Mouse (Mus musculus) heart, embryonic 14.5 days (tissue): ENCODE measurements at regions not wholly inside any gene's neighbourhood (a gene's known extent, or its start where the extent isn't known, plus 50 kb on each side); places are given as distances from the start of the nearest gene placed in this dataset.

Experiments used
- ATAC-seq: fragments of 200-750 bp; cut with Nextera tagmentation; 2 replicates; pipeline ENCODE4 v1.8.0; 2017; ENCODE audit warnings: low read depth, moderate TSS enrichment; ENCODE audit not compliant: insufficient number of reproducible peaks, insufficient read depth, low FRiP score
- H3K27ac ChIP-seq, 2 experiments: fragments of 200-500 bp in 1 of 2; fragments of 300-500 bp in 1 of 2; sonication (generic) in 1 of 2; replicated peaks in 1 of 2; 2 replicates each; pipeline ENCODE4 v1.5.1; 2012 to 2014; ENCODE audit warnings: low read depth in 2 of 2, low read length in 2 of 2, control low read depth in 1 of 2, mild to moderate bottlenecking in 1 of 2, mixed read lengths in 1 of 2; ENCODE audit not compliant: control insufficient read depth in 1 of 2, insufficient read depth in 1 of 2
- H3K27me3 ChIP-seq: fragments of 300-500 bp; sonication (generic); 2 replicates; pipeline ENCODE4 v1.6.1; 2014; ENCODE audit warnings: mild to moderate bottlenecking, low read length, control low read depth; ENCODE audit not compliant: control insufficient read depth, insufficient read depth
- H3K36me3 ChIP-seq: fragments of 300-500 bp; sonication (generic); 2 replicates; pipeline ENCODE4 v1.6.1; 2014; ENCODE audit warnings: mild to moderate bottlenecking, control low read depth, low read length, mixed read lengths; ENCODE audit not compliant: control insufficient read depth, insufficient read depth
- H3K4me1 ChIP-seq, 2 experiments: fragments of 200-500 bp in 1 of 2; fragments of 300-500 bp in 1 of 2; sonication (generic) in 1 of 2; 2 replicates each; pipeline ENCODE4 v1.6.1; 2012 to 2014; ENCODE audit warnings: low read length in 2 of 2, control low read depth in 1 of 2, mixed read lengths in 1 of 2; ENCODE audit not compliant: control insufficient read depth in 2 of 2, insufficient read depth in 2 of 2
- H3K4me2 ChIP-seq: fragments of 300-500 bp; sonication (generic); 2 replicates; pipeline ENCODE4 v1.6.1; 2014; ENCODE audit warnings: mild to moderate bottlenecking, low read length
- H3K4me3 ChIP-seq, 2 experiments: fragments of 200-500 bp in 1 of 2; fragments of 300-500 bp in 1 of 2; sonication (generic) in 1 of 2; 2 replicates each; pipeline ENCODE4 v1.5.1; 2012 to 2014; ENCODE audit warnings: low read length in 2 of 2, mild to moderate bottlenecking in 2 of 2, control low read depth in 1 of 2, low read depth in 1 of 2, moderate library complexity in 1 of 2; ENCODE audit not compliant: control insufficient read depth in 1 of 2, insufficient read depth in 1 of 2
- H3K9ac ChIP-seq: fragments of 300-500 bp; sonication (generic); 2 replicates; pipeline ENCODE4 v1.6.1; 2014; ENCODE audit warnings: mild to moderate bottlenecking, low read length
- H3K9me3 ChIP-seq: fragments of 300-500 bp; sonication (generic); 2 replicates; pipeline ENCODE4 v1.6.1; 2016; ENCODE audit warnings: low read length, control low read depth; ENCODE audit not compliant: control insufficient read depth
- WGBS: fragments of 180-500 bp; shearing (Covaris S2); extraction: QIAGEN DNeasy Blood & Tissue Kit; methylation state at CpG from one replicate; pipeline ENCODE4 v1.1.7; 2014; 5-methylcytosine and 5-hydroxymethylcytosine counted together

DNA sequence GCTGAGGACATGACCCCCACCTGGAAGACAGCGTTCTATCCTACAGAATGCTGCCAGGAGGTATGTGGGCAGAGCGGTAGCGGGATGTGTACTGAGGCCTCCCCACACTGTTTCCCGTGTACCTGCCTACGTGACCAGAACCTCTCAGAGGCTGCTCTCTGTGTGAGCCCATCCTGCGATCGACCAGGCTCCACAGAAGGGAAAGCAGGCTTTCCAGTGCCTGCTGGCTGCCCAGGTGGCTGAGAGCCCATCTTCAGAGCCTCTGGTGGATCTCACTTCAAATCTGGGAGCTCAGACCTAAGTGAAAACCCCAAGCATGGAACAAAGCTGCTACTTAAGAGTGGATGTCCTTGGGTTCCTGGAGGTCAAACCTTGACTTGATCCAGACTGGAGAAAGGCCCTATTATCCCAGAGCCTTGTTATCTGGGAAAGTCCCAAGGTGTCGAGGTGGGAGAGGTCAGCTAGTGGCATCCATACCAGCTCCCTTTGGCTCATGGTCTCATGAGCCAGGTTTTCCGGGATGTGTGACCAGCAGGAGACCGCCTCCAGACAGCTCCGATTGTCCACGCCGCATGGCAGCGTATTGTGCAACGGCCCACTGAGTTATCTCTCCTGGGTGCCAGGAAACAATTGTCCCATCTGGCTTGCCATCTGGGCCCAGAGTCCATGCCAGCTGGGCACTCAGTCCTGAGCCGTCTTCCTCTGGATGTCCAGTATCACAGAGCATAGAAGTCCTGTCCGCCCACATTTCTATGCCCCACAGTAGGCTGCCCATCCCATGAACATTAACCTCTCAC lies 303.5 kb upstream of the Dio3 start:
- no peaks in the 10 kb centered on the region for H3K27me3 ChIP-seq

DNA sequence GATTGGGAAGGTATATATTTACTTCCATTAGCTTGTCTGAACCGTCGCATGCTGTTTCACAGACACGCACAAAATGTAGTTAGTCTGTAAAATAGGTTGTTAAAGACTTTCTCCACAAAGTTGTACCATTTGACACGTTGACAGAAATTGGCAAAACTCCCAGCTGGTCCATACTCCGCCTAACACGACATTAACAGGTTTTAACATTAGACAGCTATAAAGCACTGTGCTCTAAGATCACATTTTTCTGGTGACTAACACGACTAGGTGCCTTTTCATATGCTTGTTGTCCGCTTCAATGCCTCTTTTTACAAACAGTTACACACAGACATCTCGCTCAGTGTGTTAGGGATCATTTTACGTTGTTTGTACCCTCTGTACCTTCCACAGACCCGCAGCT lies 294.2 kb upstream of the Dio3 start:
- Histone ChIP-seq H3K4me1 (no peaks in the 10 kb centered on the region), H3K4me3 (no peak overlapping the region), H3K9me3 (no peaks in the 10 kb centered on the region), H3K27ac (no peak overlapping the region), H3K4me2 (no peak overlapping the region), H3K27me3 (no peaks in the 10 kb centered on the region), H3K9ac (no peak overlapping the region), H3K36me3 (no peaks in the 10 kb centered on the region)
- ATAC-seq: no peak
- WGBS: 80% methylated on average over 11 of the region's 11 CpGs

More for the DNA sequence above, 303.5 kb upstream of the Dio3 start:
- H3K4me3 ChIP-seq: no peak overlapping the region
- no peaks in the 10 kb centered on the region for H3K4me1 ChIP-seq
- H3K9ac ChIP-seq: no peak overlapping the region
- ATAC-seq: no peak
- no peaks in the 10 kb centered on the region for H3K36me3 ChIP-seq
- H3K27ac ChIP-seq: no peak overlapping the region
- WGBS: 84% methylated on average over 17 of the region's 17 CpGs
- no peaks in the 10 kb centered on the region for H3K9me3 ChIP-seq
- no peak overlapping the region for H3K4me2 ChIP-seq

DNA sequence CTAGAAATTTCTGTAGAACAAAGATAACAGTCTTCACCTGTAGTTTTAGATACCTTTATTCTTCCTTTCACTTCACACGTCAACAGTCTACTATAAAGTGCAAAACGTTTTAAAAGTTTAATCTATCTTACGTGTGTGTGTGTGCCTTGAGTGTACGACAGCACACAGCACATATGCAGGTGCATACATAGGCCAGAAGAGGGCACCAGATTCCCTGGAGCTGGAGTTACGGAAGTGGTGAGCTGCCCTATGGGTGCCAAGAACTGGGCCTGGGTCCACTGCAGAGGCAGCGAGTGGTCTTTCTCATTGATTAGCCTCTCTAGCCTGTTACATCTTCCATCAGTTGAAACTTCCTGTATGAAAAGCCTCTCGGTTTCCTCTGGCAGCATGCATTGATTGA lies 285.5 kb upstream of the Dio3 start:
- H3K4me3 ChIP-seq: no peak overlapping the region
- no peak overlapping the region for H3K9ac ChIP-seq
- H3K27ac ChIP-seq: no peak overlapping the region
- no peaks in the 10 kb centered on the region for H3K27me3 ChIP-seq
- no peak overlapping the region for H3K4me2 ChIP-seq
- no peaks in the 10 kb centered on the region for H3K4me1 ChIP-seq
- peaks cover 8% of the 10 kb centered on the region; the same call in 1 of the 2 replicates for H3K9me3 ChIP-seq
- no peaks in the 10 kb centered on the region for H3K36me3 ChIP-seq
- ATAC-seq: no peak
- WGBS: 86% methylated on average over 7 of the region's 7 CpGs

DNA sequence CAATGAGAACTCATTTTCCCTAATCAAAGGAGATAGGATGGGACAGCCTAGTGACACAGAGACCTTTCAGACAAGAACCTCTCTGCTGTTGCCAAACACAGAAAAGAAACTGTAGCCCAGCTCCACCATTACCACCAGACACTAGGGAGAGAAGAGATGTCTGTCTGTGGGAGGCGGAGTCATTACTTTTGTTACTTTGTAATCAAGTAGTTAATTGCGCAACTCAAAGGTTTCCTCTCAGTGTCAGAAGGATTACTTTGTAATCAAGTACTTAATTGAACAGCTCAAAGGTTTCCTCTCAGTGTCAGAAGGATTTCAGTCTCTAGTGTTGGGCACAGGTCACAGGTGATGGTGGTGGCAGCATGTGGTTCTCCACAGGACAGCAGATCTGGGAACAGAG lies 276.2 kb upstream of the Dio3 start:
- H3K36me3 ChIP-seq: no peaks in the 10 kb centered on the region
- no peak overlapping the region for H3K27ac ChIP-seq
- no peaks in the 10 kb centered on the region for H3K27me3 ChIP-seq
- 94% methylated on average over 2 of the region's 2 CpGs for WGBS
- no peak for ATAC-seq
- H3K4me2 ChIP-seq: no peak overlapping the region
- no peak overlapping the region for H3K4me3 ChIP-seq
- H3K9ac ChIP-seq: no peak overlapping the region
- H3K4me1 ChIP-seq: no peaks in the 10 kb centered on the region
- no peaks in the 10 kb centered on the region for H3K9me3 ChIP-seq

DNA sequence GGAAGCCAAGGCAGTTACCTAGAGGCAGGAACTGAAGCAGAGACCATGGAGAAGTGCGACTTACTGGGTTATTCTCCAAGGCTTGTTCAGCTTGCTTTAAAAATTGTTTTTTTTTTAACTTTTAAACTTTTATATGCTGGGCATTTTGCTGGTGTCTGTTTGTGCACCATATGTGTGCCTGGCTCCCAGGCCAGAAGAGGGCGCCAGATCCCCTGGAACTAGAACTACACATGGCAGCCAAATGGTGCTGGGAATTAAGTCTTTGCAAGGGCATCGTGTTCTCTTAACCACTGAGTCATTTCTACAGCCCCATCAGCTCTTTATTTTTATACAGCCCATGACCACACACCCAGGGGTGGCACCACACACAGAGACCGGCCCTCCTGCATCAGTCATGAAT lies 269.7 kb upstream of the Dio3 start:
- Histone ChIP-seq H3K27me3 (no peaks in the 10 kb centered on the region), H3K27ac (no peak overlapping the region), H3K4me1 (no peaks in the 10 kb centered on the region), H3K9ac (no peak overlapping the region), H3K4me2 (no peak overlapping the region), H3K9me3 (no peaks in the 10 kb centered on the region), H3K36me3 (no peaks in the 10 kb centered on the region), H3K4me3 (no peak overlapping the region)
- 48% methylated on average over 4 of the region's 4 CpGs for WGBS
- no peak for ATAC-seq

DNA sequence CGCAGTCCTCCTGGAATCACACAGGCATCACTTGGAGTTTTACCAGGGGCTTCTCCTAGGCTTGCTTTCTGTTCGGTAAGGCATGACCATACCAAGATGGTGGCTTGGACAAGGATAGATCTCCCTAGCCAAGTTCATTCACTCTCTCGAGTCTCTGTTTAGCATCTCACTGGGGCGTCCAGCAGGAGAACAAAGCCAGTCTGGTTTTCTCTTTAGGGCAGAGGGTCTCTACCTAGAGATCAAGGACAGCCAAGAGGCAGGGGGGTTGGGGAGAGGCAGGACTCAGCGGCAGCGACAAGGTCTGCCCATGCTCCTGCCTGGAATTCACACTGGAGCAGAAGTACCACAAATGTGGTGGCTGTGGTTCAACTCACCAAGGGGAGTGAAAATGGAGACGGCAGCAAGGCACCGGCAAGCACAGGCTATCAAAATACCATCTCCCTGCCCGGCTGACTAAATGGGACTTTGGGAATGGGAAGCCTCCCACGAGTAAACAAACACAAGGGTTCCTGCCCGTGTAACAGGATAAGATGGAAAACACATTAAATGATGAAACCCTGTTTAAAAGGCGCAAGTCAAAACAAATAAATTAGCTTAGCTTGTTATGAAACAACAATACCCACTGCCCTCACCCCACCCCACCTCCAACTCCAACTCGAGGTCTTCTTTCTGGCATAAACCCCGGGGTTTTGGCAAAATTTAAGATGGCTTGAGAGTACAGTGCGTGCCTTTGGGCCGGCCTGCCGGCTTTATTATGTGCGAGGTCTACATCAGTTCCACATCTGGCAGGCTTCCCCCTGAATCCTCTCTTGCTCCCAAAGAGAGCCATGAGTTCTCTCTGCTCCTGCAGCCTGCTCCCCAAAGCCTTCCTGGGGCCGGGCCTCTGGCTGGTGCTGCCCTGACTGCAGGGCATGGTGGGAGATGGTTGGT lies 258.1 kb upstream of the Dio3 start:
- H3K9me3 ChIP-seq: no peaks in the 10 kb centered on the region
- H3K4me1 ChIP-seq: no peaks in the 10 kb centered on the region
- H3K4me3 ChIP-seq: no peak overlapping the region
- H3K27ac ChIP-seq: no peak overlapping the region
- no peaks in the 10 kb centered on the region for H3K36me3 ChIP-seq
- no peak for ATAC-seq
- no peaks in the 10 kb centered on the region for H3K27me3 ChIP-seq
- 52% methylated on average over 19 of the region's 19 CpGs for WGBS
- H3K9ac ChIP-seq: no peak overlapping the region
- no peak overlapping the region for H3K4me2 ChIP-seq

DNA sequence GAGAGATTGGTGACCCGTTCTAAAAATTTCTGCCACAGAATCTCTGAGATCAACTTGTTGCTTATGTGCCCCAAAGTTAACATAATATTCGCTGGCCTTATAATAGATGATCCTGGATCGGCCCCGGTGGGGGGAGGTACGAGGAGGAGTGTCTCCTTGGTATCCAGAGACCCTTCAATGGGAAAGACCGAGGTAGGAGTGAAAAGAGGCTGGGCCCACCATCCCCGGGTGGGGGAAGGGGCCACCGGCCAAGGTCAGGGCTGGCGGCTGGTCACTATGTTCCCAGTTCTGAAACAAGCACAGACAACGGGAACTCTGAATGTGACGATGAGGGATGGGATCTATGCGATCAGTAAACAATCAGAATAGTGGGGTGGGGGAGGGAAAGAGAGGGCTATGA lies 257.2 kb upstream of the Dio3 start:
- no peak overlapping the region for H3K27ac ChIP-seq
- no peaks in the 10 kb centered on the region for H3K36me3 ChIP-seq
- H3K27me3 ChIP-seq: no peaks in the 10 kb centered on the region
- H3K9me3 ChIP-seq: no peaks in the 10 kb centered on the region
- no peak overlapping the region for H3K9ac ChIP-seq
- no peaks in the 10 kb centered on the region for H3K4me1 ChIP-seq
- no peak overlapping the region for H3K4me3 ChIP-seq
- ATAC-seq: no peak
- H3K4me2 ChIP-seq: no peak overlapping the region
- 77% methylated on average over 12 of the region's 12 CpGs for WGBS
